Mouse (Mus musculus) embryo, embryonic 10 days (tissue): Measurements from ENCODE around the gene Vipr2.

Experiments used
- DNase-seq: peaks from one replicate; pipeline ENCODE4 v3.0.0-alpha.2; 2015; ENCODE audit warnings: low spot score

The Vipr2 gene

GRCm38 (mm10) chr12:116097166-116097565 is 19.6 kb downstream of the Vipr2 start:
- no peak for DNase-seq

GRCm38 (mm10) chr12:116101945-116102344 is 24.4 kb downstream of the Vipr2 start:
- no peak for DNase-seq

GRCm38 (mm10) chr12:116109451-116110353 is 32.2 kb downstream of the Vipr2 start:
- DNase-seq: no peak

GRCm38 (mm10) chr12:116111007-116111694 is 33.6 kb downstream of the Vipr2 start:
- no peak for DNase-seq

GRCm38 (mm10) chr12:116115781-116116180 is 38.3 kb downstream of the Vipr2 start:
- DNase-seq: no peak

GRCm38 (mm10) chr12:116116455-116116854 is 38.9 kb downstream of the Vipr2 start:
- DNase-seq: no peak

GRCm38 (mm10) chr12:116117352-116117929 is 39.9 kb downstream of the Vipr2 start:
- DNase-seq: no peak

GRCm38 (mm10) chr12:116119001-116119400 is 41.5 kb downstream of the Vipr2 start:
- no peak for DNase-seq

GRCm38 (mm10) chr12:116123786-116124185 is 46.3 kb downstream of the Vipr2 start:
- no peak for DNase-seq

GRCm38 (mm10) chr12:116130936-116131335 is 53.4 kb downstream of the Vipr2 start:
- DNase-seq: no peak

GRCm38 (mm10) chr12:116132909-116133308 is 55.4 kb downstream of the Vipr2 start:
- DNase-seq: no peak

GRCm38 (mm10) chr12:116135906-116136305 is 58.4 kb downstream of the Vipr2 start:
- no peak for DNase-seq

- no peak for DNase-seq
Measured at GRCm38 (mm10) chr12:116138322-116139205, 61.0 kb downstream of the Vipr2 start.

GRCm38 (mm10) chr12:116140605-116141004 is 63.1 kb downstream of the Vipr2 start:
- no peak for DNase-seq

- no peak for DNase-seq
Measured at GRCm38 (mm10) chr12:116141816-116142215, 64.3 kb downstream of the Vipr2 start.

- no peak for DNase-seq
Measured at GRCm38 (mm10) chr12:116142464-116142863, 64.9 kb downstream of the Vipr2 start.

GRCm38 (mm10) chr12:116145246-116145645 is 67.7 kb downstream of the Vipr2 start:
- no peak for DNase-seq

GRCm38 (mm10) chr12:116145686-116146085 is 68.2 kb downstream of the Vipr2 start:
- no peak for DNase-seq

- DNase-seq: peak; percentile 24
Measured at GRCm38 (mm10) chr12:116146996-116147634, 69.6 kb downstream of the Vipr2 start.

GRCm38 (mm10) chr12:116152866-116153428 is 75.4 kb downstream of the Vipr2 start:
- DNase-seq: no peak
